Mouse (Mus musculus) midbrain, embryonic 12.5 days (tissue): ENCODE measurements around the gene Dnase1l3. TPM values are rescaled to one million over a fixed set of nuclear protein-coding genes. Genes with fewer than 3 reads are reported as not detected.

Experiments
- ATAC-seq: fragments of 200-750 bp; cut with Nextera tagmentation; 2 replicates; pipeline ENCODE4 v1.8.0; 2017; ENCODE audit warnings: low read depth, moderate TSS enrichment, moderate library complexity; ENCODE audit not compliant: low FRiP score
- H3K27ac ChIP-seq: fragments of 300-500 bp; sonication (generic); replicated peaks from 2 replicates; pipeline ENCODE4 v1.5.1; 2016; ENCODE audit warnings: mild to moderate bottlenecking
- H3K27me3 ChIP-seq: fragments of 300-500 bp; sonication (generic); 2 replicates; pipeline ENCODE4 v1.6.1; 2016; ENCODE audit warnings: mild to moderate bottlenecking
- H3K36me3 ChIP-seq: fragments of 300-500 bp; sonication (generic); 2 replicates; pipeline ENCODE4 v1.6.1; 2016
- H3K4me1 ChIP-seq: fragments of 300-500 bp; sonication (generic); 2 replicates; pipeline ENCODE4 v1.6.1; 2016
- H3K4me2 ChIP-seq: fragments of 300-500 bp; sonication (generic); replicated peaks from 2 replicates; pipeline ENCODE4 v1.6.1; 2016; ENCODE audit warnings: mild to moderate bottlenecking, moderate library complexity
- H3K4me3 ChIP-seq: fragments of 300-500 bp; sonication (generic); 2 replicates; pipeline ENCODE4 v1.5.1; 2016; ENCODE audit warnings: mild to moderate bottlenecking
- H3K9ac ChIP-seq: fragments of 300-500 bp; sonication (generic); replicated peaks from 2 replicates; pipeline ENCODE4 v1.6.1; 2016; ENCODE audit warnings: mild to moderate bottlenecking, moderate library complexity
- H3K9me3 ChIP-seq: fragments of 300-500 bp; sonication (generic); 2 replicates; pipeline ENCODE4 v1.6.1; 2016; ENCODE audit warnings: mild to moderate bottlenecking
- WGBS: fragments of 180-500 bp; shearing (Covaris S2); methylation state at CpG from one replicate; pipeline ENCODE4 v1.1.7; 2016; 5-methylcytosine and 5-hydroxymethylcytosine counted together
- polyA plus RNA-seq: library from polyadenylated mRNA; unstranded; fragments of >200 nt; fragmentation: Nextera tagmentation; extraction: Ambion mirVana; gene quantifications from 2 replicates; pipeline ENCODE4 v1.2.1, GENCODE M21; 2016

Gene Dnase1l3
- polyA plus RNA-seq, 1 experiment from 2014 or later: 0.05 TPM

DNA sequence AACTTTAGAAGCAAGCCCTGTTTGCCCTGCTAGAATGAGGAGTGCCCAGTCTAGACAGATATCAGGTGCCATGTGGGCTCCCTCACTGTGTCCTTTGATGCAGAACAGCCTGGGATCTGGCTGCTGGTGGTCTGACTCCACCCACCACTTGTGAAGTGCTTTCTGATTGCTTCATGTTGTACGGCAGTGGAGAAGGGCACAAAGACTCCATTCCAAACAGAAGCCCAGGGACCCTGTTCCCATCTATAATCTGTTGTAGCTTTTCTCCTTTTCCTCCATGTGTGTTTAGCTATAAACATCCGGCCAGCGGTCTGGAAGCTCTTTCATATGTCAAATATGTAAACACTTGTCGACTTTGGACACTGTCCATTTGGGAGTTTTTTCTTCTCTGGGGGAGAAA is 74.5 kb downstream of the Dnase1l3 start:
- Histone ChIP-seq H3K27ac (no peak overlapping the region), H3K4me1 (no peaks in the 10 kb centered on the region), H3K4me3 (no peak overlapping the region), H3K36me3 (peaks cover 67% of the 10 kb centered on the region), H3K9ac (no peak overlapping the region), H3K27me3 (no peaks in the 10 kb centered on the region), H3K9me3 (no peaks in the 10 kb centered on the region), H3K4me2 (no peak overlapping the region)
- 80% methylated on average over 4 of the region's 4 CpGs for WGBS
- no peak for ATAC-seq

DNA sequence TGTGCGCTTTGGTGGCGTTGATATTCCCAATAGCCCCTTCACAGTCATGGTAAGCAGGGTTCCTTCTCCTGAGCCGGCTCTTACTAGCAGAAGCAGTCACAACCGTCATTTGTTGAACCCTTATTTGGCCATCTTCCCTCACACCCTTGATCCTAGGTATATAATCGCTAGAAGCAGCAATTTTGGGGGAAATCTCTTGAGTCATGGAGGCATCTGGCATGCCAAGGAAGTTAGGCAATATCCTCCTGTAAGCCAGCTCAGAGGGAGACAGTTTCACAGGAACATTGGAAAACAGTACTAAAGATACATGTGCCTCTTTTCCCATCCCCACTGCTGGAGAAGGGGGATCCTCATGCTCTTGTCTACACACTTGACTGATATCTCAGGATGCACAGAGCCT is 75.1 kb downstream of the Dnase1l3 start:
- H3K36me3 ChIP-seq: peaks cover 65% of the 10 kb centered on the region
- H3K9me3 ChIP-seq: no peaks in the 10 kb centered on the region
- no peak for ATAC-seq
- no peak overlapping the region for H3K9ac ChIP-seq
- H3K4me3 ChIP-seq: no peak overlapping the region
- no peaks in the 10 kb centered on the region for H3K27me3 ChIP-seq
- 95% methylated on average over 5 of the region's 5 CpGs for WGBS
- no peaks in the 10 kb centered on the region for H3K4me1 ChIP-seq
- no peak overlapping the region for H3K27ac ChIP-seq
- H3K4me2 ChIP-seq: no peak overlapping the region

DNA sequence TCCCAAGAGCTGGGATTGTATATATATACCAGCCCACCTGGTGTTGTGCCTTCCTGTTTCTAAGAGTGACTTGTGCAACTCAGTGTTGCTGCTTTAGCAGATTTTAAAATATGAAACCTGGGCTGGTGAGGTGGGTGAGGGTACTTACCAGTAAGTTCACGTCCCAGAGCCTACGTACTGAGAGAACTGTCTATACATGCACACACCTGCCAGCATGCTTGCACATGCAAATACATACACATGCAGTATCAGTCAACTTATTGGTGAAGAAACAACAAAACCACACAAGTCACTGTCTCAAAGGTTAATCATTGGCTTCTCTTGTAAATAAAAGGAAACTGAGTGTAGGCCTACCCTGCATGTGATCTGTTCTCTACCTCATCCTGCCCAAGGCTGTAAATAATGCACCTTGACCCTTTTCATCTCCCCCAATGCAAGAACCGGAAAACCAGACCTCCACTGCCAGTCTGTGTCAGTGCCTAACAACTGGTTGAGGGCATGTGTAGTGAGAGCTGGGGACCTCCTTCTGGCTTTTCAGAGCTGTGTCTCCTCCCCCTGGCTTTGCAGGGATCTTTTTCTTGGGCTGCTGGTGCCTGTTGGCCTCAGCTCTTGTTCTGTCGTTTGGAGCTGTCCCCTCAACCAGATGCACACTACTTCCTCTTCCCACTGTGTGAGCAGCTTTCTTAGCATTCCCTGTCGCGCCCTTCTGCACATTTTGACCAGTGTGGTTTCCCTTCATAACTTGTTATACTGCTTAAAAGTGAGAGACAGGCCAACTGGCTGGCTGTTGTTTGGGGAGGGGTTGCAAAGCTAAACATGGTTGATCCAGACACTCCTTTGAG is 76.0 kb downstream of the Dnase1l3 start:
- no peaks in the 10 kb centered on the region for H3K4me1 ChIP-seq
- no peaks in the 10 kb centered on the region for H3K9me3 ChIP-seq
- no peak overlapping the region for H3K9ac ChIP-seq
- H3K27me3 ChIP-seq: no peaks in the 10 kb centered on the region
- no peak overlapping the region for H3K4me3 ChIP-seq
- H3K36me3 ChIP-seq: peaks cover 61% of the 10 kb centered on the region
- no peak overlapping the region for H3K27ac ChIP-seq
- no peak overlapping the region for H3K4me2 ChIP-seq
- WGBS: 87% methylated on average over 6 of the region's 6 CpGs
- no peak for ATAC-seq

Other genes starting within 250 kb of the Dnase1l3 start
- gene Gm26661, start 203.0 kb downstream of the Dnase1l3 start, polyA plus RNA-seq: not detected in 2 replicates
- 21.3 and 23.4 TPM in 2 replicates for gene Flnb, start 176.6 kb downstream of the Dnase1l3 start, polyA plus RNA-seq
- not detected in 2 replicates for gene Gm45521, start 37.3 kb downstream of the Dnase1l3 start, polyA plus RNA-seq
- 17.1 and 18.7 TPM in 2 replicates for gene Abhd6, start 8.3 kb upstream of the Dnase1l3 start, polyA plus RNA-seq
- gene Rpp14, start 85.8 kb upstream of the Dnase1l3 start, polyA plus RNA-seq: 44.4 and 44.9 TPM in 2 replicates
- gene Pxk, start 103.6 kb upstream of the Dnase1l3 start, polyA plus RNA-seq: 32.9 and 33.6 TPM in 2 replicates
- 202 and 213 TPM in 2 replicates for gene Pdhb, start 178.5 kb upstream of the Dnase1l3 start, polyA plus RNA-seq
- 9.1 and 9.2 TPM in 2 replicates for gene Kctd6, start 219.6 kb upstream of the Dnase1l3 start, polyA plus RNA-seq